Mouse (Mus musculus) G1E (cell line): ENCODE data around the gene Hectd4. TPM values are rescaled to one million over a fixed set of nuclear protein-coding genes. Genes with fewer than 3 reads are reported as not detected.

Experiments used
- ATAC-seq: 2 replicates; pipeline ENCODE4 v1.8.0; 2016; ENCODE audit warnings: mild to moderate bottlenecking; ENCODE audit not compliant: insufficient number of reproducible peaks, poor library complexity, low FRiP score, severe bottlenecking; ENCODE audit errors: extremely low read depth
- DNase-seq: peaks from one replicate; pipeline ENCODE4 v3.0.0; 2012; ENCODE audit warnings: low spot score
- H3K27me3 ChIP-seq: 2 replicates; pipeline ENCODE4 v1.6.1; 2012; ENCODE audit warnings: mild to moderate bottlenecking, low read length, inconsistent platforms; ENCODE audit not compliant: insufficient read depth
- H3K36me3 ChIP-seq: replicated peaks from 2 replicates; pipeline ENCODE3; 2012; ENCODE audit warnings: mild to moderate bottlenecking, inconsistent platforms
- H3K4me1 ChIP-seq: 2 replicates; pipeline ENCODE4 v1.6.1; 2012; ENCODE audit warnings: low read depth, low read length, inconsistent platforms, mixed read lengths; ENCODE audit not compliant: insufficient read depth
- H3K4me3 ChIP-seq: 2 replicates; pipeline ENCODE4 v1.5.1; 2012; ENCODE audit warnings: low read depth, mild to moderate bottlenecking, inconsistent platforms, low read length, moderate library complexity, mixed read lengths
- H3K9me3 ChIP-seq: replicated peaks from 2 replicates; pipeline ENCODE4 v1.6.1; 2012; ENCODE audit warnings: inconsistent platforms
- CTCF ChIP-seq: IDR thresholded peaks from 2 replicates; pipeline ENCODE4 v1.5.1; 2012; ENCODE audit warnings: low read depth, low read length, inconsistent platforms, mixed read lengths
- GATA1 ChIP-seq: IDR thresholded peaks from 2 replicates; pipeline ENCODE4 v1.6.1; 2012; ENCODE audit warnings: borderline replicate concordance, low read length, inconsistent platforms, mixed read lengths
- GATA2 ChIP-seq: IDR thresholded peaks from 2 replicates; pipeline ENCODE4 v1.6.1; 2012; ENCODE audit warnings: low read depth, low read length, inconsistent platforms, borderline replicate concordance
- POLR2AphosphoS5 ChIP-seq: IDR thresholded peaks from 2 replicates; pipeline ENCODE4 v1.6.1; 2012; ENCODE audit warnings: low read depth, low read length, inconsistent platforms; ENCODE audit not compliant: insufficient replicate concordance
- TAL1 ChIP-seq: conservative IDR thresholded peaks from 2 replicates; pipeline ENCODE4 v1.6.1; 2012; ENCODE audit warnings: low read depth, low read length, inconsistent platforms, mixed read lengths
- polyA plus RNA-seq: library from polyadenylated mRNA; stranded (reverse); fragments of >175 nt; gene quantifications from 2 replicates; pipeline ENCODE4 v1.2.3, GENCODE M21; 2012
- total RNA-seq, 2 experiments: library from RNA; stranded (forward) in 1 of 2; stranded (reverse) in 1 of 2; fragments of 200-1000 nt in 1 of 2; fragments of >200 nt in 1 of 2; fragmentation: Nextera tagmentation in 1 of 2; gene quantifications; 2 replicates each; pipeline ENCODE4 v1.2.3; 2014 to 2017

The Hectd4 gene
- total and polyA plus RNA-seq, 3 experiments = 22.8 to 177 (median 22.8) TPM

GRCm38 (mm10) chr5:121187580-121188001 lies 32.4 kb upstream of the Hectd4 start:
- TF ChIP-seq TAL1 = no peak
- TF ChIP-seq GATA2 = no peak
- TF ChIP-seq GATA1 = no peak
- TF ChIP-seq CTCF = no peak
- no peak for TF ChIP-seq POLR2AphosphoS5
- H3K27me3 ChIP-seq = no peaks in the 10 kb centered on the region
- no peak overlapping the region for H3K4me3 ChIP-seq
- peaks cover 59% of the 10 kb centered on the region for H3K4me1 ChIP-seq
- H3K9me3 ChIP-seq = no peaks in the 10 kb centered on the region
- no peak for ATAC-seq
- no peak for DNase-seq
- peaks cover 62% of the 10 kb centered on the region for H3K36me3 ChIP-seq

- DNase-seq (no peak), ATAC-seq (no peak)
- no peak for TF ChIP-seq CTCF
- TF ChIP-seq GATA1 = no peak
- TF ChIP-seq GATA2 = no peak
- no peak for TF ChIP-seq TAL1
- no peak for TF ChIP-seq POLR2AphosphoS5
- Histone ChIP-seq H3K36me3 (peaks cover 55% of the 10 kb centered on the region), H3K27me3 (no peaks in the 10 kb centered on the region), H3K9me3 (no peaks in the 10 kb centered on the region), H3K4me1 (peaks cover 61% of the 10 kb centered on the region), H3K4me3 (no peak overlapping the region)
These were observed 31.8 kb upstream of the Hectd4 start for GRCm38 (mm10) chr5:121188265-121188664.

GRCm38 (mm10) chr5:121189182-121189581 lies 30.8 kb upstream of the Hectd4 start:
- DNase-seq (no peak), ATAC-seq (no peak)
- Histone ChIP-seq H3K4me3 (peak overlapping the region; percentile 14; the same call in 1 of the 2 replicates), H3K4me1 (peaks cover 67% of the 10 kb centered on the region), H3K36me3 (peaks cover 46% of the 10 kb centered on the region), H3K27me3 (no peaks in the 10 kb centered on the region), H3K9me3 (no peaks in the 10 kb centered on the region)
- no peak for TF ChIP-seq TAL1
- TF ChIP-seq GATA1 = no peak
- TF ChIP-seq POLR2AphosphoS5 = no peak
- TF ChIP-seq CTCF = no peak
- no peak for TF ChIP-seq GATA2

- Histone ChIP-seq H3K4me3 (peak overlapping the region; percentile 92), H3K27me3 (no peaks in the 10 kb centered on the region), H3K4me1 (peaks cover 60% of the 10 kb centered on the region), H3K9me3 (no peaks in the 10 kb centered on the region), H3K36me3 (peaks cover 35% of the 10 kb centered on the region)
- TF ChIP-seq POLR2AphosphoS5 = no peak
- TF ChIP-seq GATA1 = no peak
- no peak for TF ChIP-seq CTCF
- TF ChIP-seq GATA2 = no peak
- no peak for TF ChIP-seq TAL1
- ATAC-seq = no peak
- no peak for DNase-seq
These were observed 29.7 kb upstream of the Hectd4 start for GRCm38 (mm10) chr5:121190210-121190835.

- no peak for TF ChIP-seq TAL1
- Histone ChIP-seq H3K36me3 (peaks cover 28% of the 10 kb centered on the region), H3K27me3 (no peaks in the 10 kb centered on the region), H3K4me1 (peaks cover 54% of the 10 kb centered on the region), H3K9me3 (no peaks in the 10 kb centered on the region), H3K4me3 (peak within 1 kb of the TSS; percentile 92)
- ATAC-seq = peak; percentile 62
- DNase-seq = peak; percentile 85
These were observed 29.0 kb upstream of the Hectd4 start, which contains the start of gene Ptpn11 for GRCm38 (mm10) chr5:121190836-121191583. Ptpn11 (minus strand) TSS chr5:121191397.

GRCm38 (mm10) chr5:121191584-121191906 lies 28.5 kb upstream of the Hectd4 start:
- Histone ChIP-seq H3K4me1 (peaks cover 50% of the 10 kb centered on the region), H3K9me3 (no peaks in the 10 kb centered on the region), H3K36me3 (peaks cover 24% of the 10 kb centered on the region), H3K27me3 (no peaks in the 10 kb centered on the region), H3K4me3 (peak overlapping the region; percentile 92)
- TF ChIP-seq GATA1 = no peak
- no peak for TF ChIP-seq CTCF
- TF ChIP-seq TAL1 = no peak
- no peak for TF ChIP-seq POLR2AphosphoS5
- TF ChIP-seq GATA2 = no peak
- DNase-seq (no peak), ATAC-seq (no peak)

GRCm38 (mm10) chr5:121194173-121194572 lies 25.8 kb upstream of the Hectd4 start:
- H3K9me3 ChIP-seq = no peaks in the 10 kb centered on the region
- ATAC-seq (no peak), DNase-seq (no peak)
- no peaks in the 10 kb centered on the region for H3K27me3 ChIP-seq
- no peak overlapping the region for H3K4me3 ChIP-seq
- H3K4me1 ChIP-seq = peaks cover 51% of the 10 kb centered on the region
- no peak for TF ChIP-seq GATA1
- TF ChIP-seq TAL1 = no peak
- peaks cover 3% of the 10 kb centered on the region for H3K36me3 ChIP-seq
